Mouse (Mus musculus): ENCODE data around the gene Iqschfp. TPM values are rescaled to one million over a fixed set of nuclear protein-coding genes. Genes with fewer than 3 reads are reported as not detected.

The Iqschfp gene
- total and polyA plus RNA-seq, 2 experiments from 2014 or later, result not detected

DNA sequence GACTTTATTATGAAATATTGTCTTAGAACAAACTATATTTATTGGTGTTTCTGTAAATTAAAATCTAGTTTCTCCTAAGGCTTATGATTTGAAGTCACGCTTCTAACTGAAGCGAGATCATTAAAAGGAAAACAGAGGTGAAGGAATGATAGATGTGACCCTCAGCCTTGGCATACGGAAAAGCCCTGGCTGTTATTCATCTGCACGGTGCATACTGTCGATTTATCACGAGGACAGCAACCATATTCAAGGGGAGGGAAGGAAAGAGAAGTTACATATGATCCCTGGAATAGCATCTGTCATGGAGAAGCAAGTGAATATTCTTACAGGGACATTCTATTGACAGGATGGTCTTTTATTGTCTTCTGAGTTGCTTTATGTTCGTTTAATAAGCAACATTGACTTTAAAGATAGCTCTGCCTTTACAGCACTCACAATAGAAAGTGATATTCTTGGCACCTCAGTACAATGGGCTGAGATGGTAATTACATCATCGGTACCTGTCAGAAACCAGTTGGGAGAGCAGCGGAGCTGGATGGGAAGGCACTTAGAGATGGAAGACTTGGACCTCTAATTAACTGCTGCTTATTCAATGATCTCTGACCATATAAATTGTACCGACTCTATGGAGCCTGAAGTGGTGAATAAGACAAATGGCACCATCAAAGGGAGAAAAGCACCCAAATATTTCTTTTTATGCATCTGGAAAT is 38.5 kb downstream of the Iqschfp start:
- TF ChIP-seq EP300 (IDR thresholded peaks at IDR 0.05; ENCODE audit: low read depth) (no peak), CTCF (IDR thresholded peaks at IDR 0.05; ENCODE audit: low read depth) (no peak)
- H3K4me1 ChIP-seq (ENCODE audit: control insufficient read depth, insufficient read depth), result no peaks in the 10 kb centered on the region
- WGBS, result 73% methylated on average over 10 of the region's 10 CpGs
- ATAC-seq (ENCODE audit: insufficient read depth, low read depth), result no peak
- DNase-seq (ENCODE audit: low spot score), result no peak
- no peak overlapping the region for H3K4me3 ChIP-seq (ENCODE audit: low read depth, low read length)
- H3K9me3 ChIP-seq (replicated peaks; ENCODE audit: control insufficient read depth, low read length), result no peaks in the 10 kb centered on the region
- H3K27me3 ChIP-seq (ENCODE audit: control insufficient read depth, insufficient read depth, low read length), result no peaks in the 10 kb centered on the region
- no peak overlapping the region for H3K9ac ChIP-seq (replicated peaks; ENCODE audit: low read depth, low read length)
- H3K36me3 ChIP-seq (replicated peaks; ENCODE audit: control insufficient read depth, insufficient read depth, low read length), result no peaks in the 10 kb centered on the region
- no peak overlapping the region for H3K4me2 ChIP-seq (ENCODE audit: low read depth, low read length)
- no peak overlapping the region for H3K27ac ChIP-seq (ENCODE audit: low read depth)

DNA sequence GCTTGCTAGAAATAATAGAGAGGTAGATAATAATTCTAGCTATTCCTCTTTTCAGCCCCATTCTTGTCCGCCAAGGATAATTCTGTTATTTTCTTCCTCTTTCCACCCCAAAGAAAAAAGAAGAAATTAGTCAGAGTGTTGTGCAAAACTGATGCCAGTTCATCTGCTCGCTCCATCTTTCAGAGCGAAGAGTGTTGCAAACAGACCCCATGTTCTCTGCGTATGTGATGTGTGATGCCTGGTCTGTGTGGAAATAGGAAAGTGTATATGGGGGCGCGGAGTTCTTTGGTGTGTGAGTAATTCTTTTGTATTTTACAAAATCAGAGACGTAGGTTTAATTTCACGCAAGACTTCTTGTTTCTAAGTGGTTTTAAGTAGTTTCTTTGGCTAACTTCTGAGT is 39.1 kb downstream of the Iqschfp start:
- no peak overlapping the region for H3K9ac ChIP-seq (replicated peaks; ENCODE audit: low read depth, low read length)
- H3K27ac ChIP-seq (ENCODE audit: low read depth), result no peak overlapping the region
- 89% methylated on average over 8 of the region's 8 CpGs for WGBS
- H3K4me2 ChIP-seq (ENCODE audit: low read depth, low read length), result no peak overlapping the region
- H3K9me3 ChIP-seq (replicated peaks; ENCODE audit: control insufficient read depth, low read length), result no peaks in the 10 kb centered on the region
- no peaks in the 10 kb centered on the region for H3K27me3 ChIP-seq (ENCODE audit: control insufficient read depth, insufficient read depth, low read length)
- DNase-seq (ENCODE audit: low spot score) (no peak), ATAC-seq (ENCODE audit: insufficient read depth, low read depth) (no peak)
- no peak for TF ChIP-seq CTCF (IDR thresholded peaks at IDR 0.05; ENCODE audit: low read depth)
- H3K4me1 ChIP-seq (ENCODE audit: control insufficient read depth, insufficient read depth), result no peaks in the 10 kb centered on the region
- H3K4me3 ChIP-seq (ENCODE audit: low read depth, low read length), result no peak overlapping the region
- no peaks in the 10 kb centered on the region for H3K36me3 ChIP-seq (replicated peaks; ENCODE audit: control insufficient read depth, insufficient read depth, low read length)

DNA sequence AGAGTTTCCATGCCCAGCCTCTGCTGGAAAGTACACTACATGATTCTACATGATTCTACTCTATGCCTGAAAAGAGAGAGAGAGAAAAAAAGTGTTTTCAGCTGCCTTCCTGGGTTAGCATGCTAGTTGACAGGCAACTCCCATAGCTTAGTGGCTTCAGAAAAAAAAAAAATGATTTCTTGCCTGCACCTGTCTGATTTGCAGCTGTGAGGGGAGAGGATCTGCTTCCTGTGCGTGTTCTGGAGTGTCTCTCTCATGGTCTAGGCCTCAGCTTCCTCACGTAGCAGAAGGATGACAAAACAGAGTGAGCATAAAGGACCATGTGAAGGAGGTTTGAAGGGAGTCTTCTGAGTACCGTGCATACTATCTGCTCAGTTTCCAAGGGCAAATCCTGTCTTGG is 39.9 kb downstream of the Iqschfp start:
- Histone ChIP-seq H3K9me3 (replicated peaks; ENCODE audit: control insufficient read depth, low read length) (no peaks in the 10 kb centered on the region), H3K4me3 (ENCODE audit: low read depth, low read length) (no peak overlapping the region), H3K27ac (ENCODE audit: low read depth) (no peak overlapping the region), H3K27me3 (ENCODE audit: control insufficient read depth, insufficient read depth, low read length) (no peaks in the 10 kb centered on the region), H3K4me1 (ENCODE audit: control insufficient read depth, insufficient read depth) (no peaks in the 10 kb centered on the region), H3K36me3 (replicated peaks; ENCODE audit: control insufficient read depth, insufficient read depth, low read length) (no peaks in the 10 kb centered on the region), H3K9ac (replicated peaks; ENCODE audit: low read depth, low read length) (no peak overlapping the region), H3K4me2 (ENCODE audit: low read depth, low read length) (no peak overlapping the region)
- WGBS, result 56% methylated on average over 3 of the region's 3 CpGs
- TF ChIP-seq EP300 (IDR thresholded peaks at IDR 0.05; ENCODE audit: low read depth), result no peak
- no peak for TF ChIP-seq CTCF (IDR thresholded peaks at IDR 0.05; ENCODE audit: low read depth)
- no peak for DNase-seq (ENCODE audit: low spot score)
- ATAC-seq (ENCODE audit: insufficient read depth, low read depth), result no peak

DNA sequence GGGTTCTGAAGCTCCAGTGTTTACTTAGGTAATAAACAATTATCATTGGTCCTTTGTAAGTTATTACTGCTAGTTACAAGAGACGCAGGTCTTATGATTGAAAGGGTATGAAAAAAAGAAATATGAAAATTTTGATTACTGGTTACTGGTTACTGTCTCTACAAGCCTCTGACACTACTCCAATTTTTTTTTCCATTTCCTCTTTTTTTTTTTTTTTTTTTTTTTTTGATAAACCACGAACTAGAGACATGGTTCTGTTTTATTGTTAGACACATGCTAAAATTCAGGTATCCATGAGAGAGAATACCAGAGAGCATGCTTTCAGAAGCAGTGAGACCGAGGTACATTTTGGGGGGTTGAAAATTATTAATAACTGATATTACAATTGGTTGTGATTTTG is 43.8 kb downstream of the Iqschfp start:
- WGBS, result 70% methylated on average over 3 of the region's 3 CpGs
- Histone ChIP-seq H3K4me1 (ENCODE audit: control insufficient read depth, insufficient read depth) (no peaks in the 10 kb centered on the region), H3K36me3 (replicated peaks; ENCODE audit: control insufficient read depth, insufficient read depth, low read length) (no peaks in the 10 kb centered on the region), H3K27ac (ENCODE audit: low read depth) (no peak overlapping the region), H3K4me2 (ENCODE audit: low read depth, low read length) (no peak overlapping the region), H3K9ac (replicated peaks; ENCODE audit: low read depth, low read length) (no peak overlapping the region), H3K9me3 (replicated peaks; ENCODE audit: control insufficient read depth, low read length) (no peaks in the 10 kb centered on the region), H3K27me3 (ENCODE audit: control insufficient read depth, insufficient read depth, low read length) (no peaks in the 10 kb centered on the region), H3K4me3 (ENCODE audit: low read depth, low read length) (no peak overlapping the region)
- no peak for DNase-seq (ENCODE audit: low spot score)
- no peak for ATAC-seq (ENCODE audit: insufficient read depth, low read depth)
- TF ChIP-seq EP300 (IDR thresholded peaks at IDR 0.05; ENCODE audit: low read depth) (no peak), CTCF (IDR thresholded peaks at IDR 0.05; ENCODE audit: low read depth) (no peak)

DNA sequence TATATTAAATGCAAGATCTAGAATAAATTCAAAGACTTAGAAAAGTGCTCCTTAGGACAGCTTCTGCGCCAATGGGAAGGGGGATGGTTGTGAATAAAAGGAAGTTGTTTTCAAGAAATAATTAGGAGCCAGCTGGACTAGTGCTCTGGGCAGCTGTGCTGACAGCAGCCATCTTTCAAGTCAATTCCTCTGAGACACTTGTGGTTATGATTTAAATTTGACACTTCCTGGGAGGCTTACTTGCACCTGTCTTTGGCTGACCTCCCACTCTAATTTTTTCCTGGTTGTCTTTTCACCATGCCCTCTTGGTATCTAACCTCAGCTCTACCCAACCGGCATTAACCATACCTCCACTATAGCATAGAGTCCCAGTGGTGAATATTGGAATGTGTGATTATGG is 55.0 kb downstream of the Iqschfp start:
- no peaks in the 10 kb centered on the region for H3K9me3 ChIP-seq (replicated peaks; ENCODE audit: control insufficient read depth, low read length)
- peaks cover 3% of the 10 kb centered on the region; the same call in 1 of the 2 replicates for H3K4me1 ChIP-seq (ENCODE audit: control insufficient read depth, insufficient read depth)
- WGBS, result 73% methylated on average over 2 of the region's 2 CpGs
- no peak for DNase-seq (ENCODE audit: low spot score)
- H3K4me2 ChIP-seq (ENCODE audit: low read depth, low read length), result no peak overlapping the region
- H3K27ac ChIP-seq (ENCODE audit: low read depth), result no peak overlapping the region
- no peaks in the 10 kb centered on the region for H3K27me3 ChIP-seq (ENCODE audit: control insufficient read depth, insufficient read depth, low read length)
- no peak for ATAC-seq (ENCODE audit: insufficient read depth, low read depth)
- no peaks in the 10 kb centered on the region for H3K36me3 ChIP-seq (replicated peaks; ENCODE audit: control insufficient read depth, insufficient read depth, low read length)
- no peak overlapping the region for H3K9ac ChIP-seq (replicated peaks; ENCODE audit: low read depth, low read length)
- no peak overlapping the region for H3K4me3 ChIP-seq (ENCODE audit: low read depth, low read length)
- no peak for TF ChIP-seq CTCF (IDR thresholded peaks at IDR 0.05; ENCODE audit: low read depth)
- TF ChIP-seq EP300 (IDR thresholded peaks at IDR 0.05; ENCODE audit: low read depth), result no peak

DNA sequence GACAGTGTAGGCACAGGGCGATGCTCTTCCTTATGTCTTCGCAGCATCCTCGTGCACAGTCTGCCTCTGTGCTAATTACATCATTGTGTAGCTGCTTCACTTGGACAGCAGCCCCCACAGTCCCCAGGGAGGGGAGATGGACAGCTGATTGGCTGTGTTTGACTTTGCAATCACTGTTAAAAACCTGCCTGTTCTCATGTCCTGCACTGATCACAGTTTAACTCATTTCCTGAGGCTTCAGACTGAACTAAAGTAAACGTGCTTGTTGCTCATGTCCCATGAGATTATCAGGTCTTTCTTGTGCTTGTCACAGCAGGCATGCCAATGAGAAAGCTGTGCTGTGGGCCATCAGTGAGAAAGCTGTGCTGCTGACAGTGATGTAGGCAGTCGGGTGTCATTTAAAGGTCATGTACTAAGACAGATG is 60.5 kb downstream of the Iqschfp start:
- ATAC-seq (ENCODE audit: insufficient read depth, low read depth) (peak; percentile 30; the same call in 1 of the 2 replicates), DNase-seq (ENCODE audit: low spot score) (no peak)
- H3K36me3 ChIP-seq (replicated peaks; ENCODE audit: control insufficient read depth, insufficient read depth, low read length), result no peaks in the 10 kb centered on the region
- no peak overlapping the region for H3K4me2 ChIP-seq (ENCODE audit: low read depth, low read length)
- 28% methylated on average over 5 of the region's 5 CpGs for WGBS
- TF ChIP-seq EP300 (IDR thresholded peaks at IDR 0.05; ENCODE audit: low read depth) (no peak), CTCF (IDR thresholded peaks at IDR 0.05; ENCODE audit: low read depth) (no peak)
- H3K4me3 ChIP-seq (ENCODE audit: low read depth, low read length), result no peak overlapping the region
- no peaks in the 10 kb centered on the region for H3K9me3 ChIP-seq (replicated peaks; ENCODE audit: control insufficient read depth, low read length)
- no peak overlapping the region for H3K9ac ChIP-seq (replicated peaks; ENCODE audit: low read depth, low read length)
- H3K27ac ChIP-seq (ENCODE audit: low read depth), result no peak overlapping the region
- H3K27me3 ChIP-seq (ENCODE audit: control insufficient read depth, insufficient read depth, low read length), result no peaks in the 10 kb centered on the region
- H3K4me1 ChIP-seq (ENCODE audit: control insufficient read depth, insufficient read depth), result no peaks in the 10 kb centered on the region
